25 mouse cellular contexts compared by ENCODE assay signal in the genomic region with DNA sequence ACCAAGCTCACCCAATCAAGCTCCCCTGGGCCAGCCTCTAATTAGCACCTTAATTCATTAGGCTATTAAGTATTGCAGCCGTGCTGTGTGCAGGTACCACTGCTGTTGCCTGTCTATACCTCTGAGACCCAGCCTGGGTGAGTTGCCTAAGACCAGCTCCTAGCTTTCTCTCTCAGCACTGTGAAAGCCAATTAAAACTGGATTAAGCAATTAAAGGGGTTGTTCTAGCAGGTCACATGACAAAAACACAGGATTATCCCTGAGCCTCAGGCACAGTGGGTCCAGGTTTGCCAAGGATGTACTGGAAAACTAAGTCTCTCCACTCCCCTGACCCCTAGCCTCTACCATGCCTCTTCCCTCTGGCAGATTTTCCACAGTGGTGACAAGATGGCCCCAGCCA. TPM values are rescaled to one million over a fixed set of nuclear protein-coding genes. Genes with fewer than 3 reads are reported as not detected.
DNase-seq lines count a peak whose midpoint lies in the region; ATAC-seq lines count a peak whose summit lies in the region.
"Had no signal": no experiment of that assay in that cellular context is flagged by ENCODE, and none has a peak within 500 bp of the region (broad histone marks: within the 10 kb centered on the region; RNA-seq: fewer than 3 reads in every experiment).

No protein-coding gene starts in this region.

- H3K9me3 ChIP-seq in embryonic facial prominence, embryonic 14.5 days (ENCODE audit: control insufficient read depth, low read length): no peaks in the 10 kb centered on the region
- H3K9me3 ChIP-seq in embryonic facial prominence, embryonic 10.5 days: no peaks in the 10 kb centered on the region
- no peaks in the 10 kb centered on the region for H3K9me3 ChIP-seq in hindbrain, embryonic 16.5 days (ENCODE audit: control insufficient read depth, low read length)
- no peaks in the 10 kb centered on the region for H3K9me3 ChIP-seq in hindbrain, embryonic 12.5 days (replicated peaks)
- H3K9me3 ChIP-seq: embryonic facial prominence, embryonic 13.5 days; forebrain, embryonic 13.5 days; heart, embryonic 12.5 days; heart, embryonic 15.5 days; hindbrain, embryonic 10.5 days had no signal

- H3K36me3 ChIP-seq in embryonic facial prominence, embryonic 14.5 days (ENCODE audit: control insufficient read depth, insufficient read depth, low read length): no peaks in the 10 kb centered on the region
- no peaks in the 10 kb centered on the region for H3K36me3 ChIP-seq in embryonic facial prominence, embryonic 10.5 days (replicated peaks)
- no peaks in the 10 kb centered on the region for H3K36me3 ChIP-seq in hindbrain, embryonic 16.5 days (ENCODE audit: control insufficient read depth, insufficient read depth, low read length)
- no peaks in the 10 kb centered on the region for H3K36me3 ChIP-seq in hindbrain, embryonic 12.5 days
- H3K36me3 ChIP-seq: embryonic facial prominence, embryonic 13.5 days; heart, embryonic 12.5 days; heart, embryonic 15.5 days; hindbrain, embryonic 10.5 days had no signal

- H3K4me1 ChIP-seq in embryonic facial prominence, embryonic 14.5 days (ENCODE audit: control insufficient read depth, insufficient read depth, low read length): 0 out of 2 replicates have a peak, but pooled peaks cover 2% of the 10 kb centered on the region
- peaks cover 11% of the 10 kb centered on the region for H3K4me1 ChIP-seq in embryonic facial prominence, embryonic 10.5 days
- peaks cover under 1% of the 10 kb centered on the region for H3K4me1 ChIP-seq in hindbrain, embryonic 16.5 days (ENCODE audit: control insufficient read depth, insufficient read depth, low read depth, low read length)
- peaks cover 1% of the 10 kb centered on the region for H3K4me1 ChIP-seq in hindbrain, embryonic 12.5 days

- DNase-seq in embryonic facial prominence, embryonic 14.5 days (ENCODE audit: low spot score): no peak
- no peak for DNase-seq in embryonic facial prominence, embryonic 10.5 days (ENCODE audit: low spot score)
- peak; percentile 86 for DNase-seq in gonadal fat pad, adult 2 months (ENCODE audit: low read depth)
- DNase-seq in frontal cortex, postnatal 25 days (ENCODE audit: low spot score in 2 of 2): no peak
- no peak for DNase-seq in lung, postnatal 25 days (ENCODE audit: low spot score)
- DNase-seq: adrenal gland, postnatal 10 days; adrenal gland, postnatal 36 days; cerebellum, adult 11 months; cerebellum, adult 2 months; cerebellum, adult 9-11 months; cerebellum, postnatal 25 days; gastrocnemius, postnatal 10 days; gastrocnemius, postnatal 36 days; heart, adult 11 months; heart, postnatal 10 days; heart, postnatal 36 days had no signal

- peak; percentile 60; the same call in 1 of the 2 replicates for ATAC-seq in embryonic facial prominence, embryonic 14.5 days (ENCODE audit: low read depth)
- 0 out of 2 replicates have a peak, but pooled peaks have one; percentile 30 for ATAC-seq in hindbrain, embryonic 16.5 days
- no peak for ATAC-seq in hindbrain, embryonic 12.5 days (ENCODE audit: low FRiP score)
- ATAC-seq: forebrain, embryonic 13.5 days; intestine, postnatal 0 days had no signal

- peaks cover 3% of the 10 kb centered on the region; the same call in 1 of the 2 replicates for H3K27me3 ChIP-seq in embryonic facial prominence, embryonic 14.5 days (replicated peaks; ENCODE audit: control insufficient read depth, insufficient read depth, low read length)
- H3K27me3 ChIP-seq in embryonic facial prominence, embryonic 10.5 days (replicated peaks; ENCODE audit: low read depth, poor library complexity, severe bottlenecking): peaks cover 24% of the 10 kb centered on the region
- H3K27me3 ChIP-seq in hindbrain, embryonic 16.5 days (replicated peaks; ENCODE audit: control insufficient read depth, insufficient read depth, low read length): peaks cover 2% of the 10 kb centered on the region; the same call in 1 of the 2 replicates
- H3K27me3 ChIP-seq in hindbrain, embryonic 12.5 days: peaks cover 13% of the 10 kb centered on the region

- H3K4me3 ChIP-seq in embryonic facial prominence, embryonic 14.5 days (ENCODE audit: low read depth, low read length): no peak overlapping the region
- no peak overlapping the region for H3K4me3 ChIP-seq in embryonic facial prominence, embryonic 10.5 days
- H3K4me3 ChIP-seq in hindbrain, embryonic 16.5 days (ENCODE audit: low read length): no peak overlapping the region
- H3K4me3 ChIP-seq in hindbrain, embryonic 12.5 days: no peak overlapping the region
- H3K4me3 ChIP-seq: embryonic facial prominence, embryonic 13.5 days; forebrain, embryonic 13.5 days; heart, embryonic 12.5 days; heart, embryonic 15.5 days; hindbrain, embryonic 10.5 days had no signal

- no peak overlapping the region for H3K9ac ChIP-seq in embryonic facial prominence, embryonic 14.5 days (ENCODE audit: low read depth, low read length)
- H3K9ac ChIP-seq in hindbrain, embryonic 16.5 days (ENCODE audit: low read depth, low read length): no peak overlapping the region
- H3K9ac ChIP-seq in hindbrain, embryonic 12.5 days: no peak overlapping the region
- H3K9ac ChIP-seq: embryonic facial prominence, embryonic 13.5 days; forebrain, embryonic 13.5 days; heart, embryonic 12.5 days; heart, embryonic 15.5 days; hindbrain, embryonic 14.5 days had no signal

- no peak overlapping the region for H3K27ac ChIP-seq in embryonic facial prominence, embryonic 14.5 days (replicated peaks; ENCODE audit: low read depth, low read length)
- no peak overlapping the region for H3K27ac ChIP-seq in embryonic facial prominence, embryonic 10.5 days (replicated peaks)
- H3K27ac ChIP-seq in hindbrain, embryonic 16.5 days (ENCODE audit: low read depth, low read length): no peak overlapping the region
- no peak overlapping the region for H3K27ac ChIP-seq in hindbrain, embryonic 12.5 days
- H3K27ac ChIP-seq: embryonic facial prominence, embryonic 13.5 days; forebrain, embryonic 13.5 days; heart, embryonic 15.5 days; hindbrain, embryonic 10.5 days; hindbrain, embryonic 14.5 days had no signal

- H3K4me2 ChIP-seq in embryonic facial prominence, embryonic 14.5 days (ENCODE audit: low read depth, low read length): no peak overlapping the region
- no peak overlapping the region for H3K4me2 ChIP-seq in hindbrain, embryonic 16.5 days (ENCODE audit: low read length)
- H3K4me2 ChIP-seq in hindbrain, embryonic 12.5 days (replicated peaks): no peak overlapping the region
- H3K4me2 ChIP-seq: embryonic facial prominence, embryonic 13.5 days; forebrain, embryonic 13.5 days; heart, embryonic 12.5 days; heart, embryonic 15.5 days; hindbrain, embryonic 14.5 days had no signal

- 69% methylated on average over 1 of the region's 1 CpGs for WGBS in embryonic facial prominence, embryonic 14.5 days
- 57% methylated on average over 1 of the region's 1 CpGs for WGBS in embryonic facial prominence, embryonic 10.5 days
- 69% methylated on average over 1 of the region's 1 CpGs for WGBS in hindbrain, embryonic 16.5 days
- 90% methylated on average over 1 of the region's 1 CpGs for WGBS in hindbrain, embryonic 12.5 days

RNA-seq across cellular contexts. Expression of a gene that starts 44.3 kb away (rescaled TPM):
- 6.8 and 8.3 TPM in 2 replicates for polyA plus RNA-seq in embryonic facial prominence, embryonic 14.5 days (2014; fragmentation: Nextera tagmentation; extraction: Ambion mirVana)
- polyA plus RNA-seq in embryonic facial prominence, embryonic 10.5 days (2016; fragmentation: Nextera tagmentation; extraction: Ambion mirVana): 13.6 and 16.7 TPM in 2 replicates
- 7.5 and 8.9 TPM in 2 replicates for polyA plus RNA-seq in hindbrain, embryonic 16.5 days (2015; fragmentation: Nextera tagmentation; extraction: Ambion mirVana)
- polyA plus RNA-seq in hindbrain, embryonic 12.5 days (2016; fragmentation: Nextera tagmentation; extraction: Ambion mirVana): 10.4 and 11.8 TPM in 2 replicates
- 4.5 and 5.4 TPM in 2 replicates for polyA plus RNA-seq in gonadal fat pad, adult 2 months (2012; rRNA removed)

RNA-seq across cellular contexts. Expression of a gene that starts 52.3 kb away (rescaled TPM):
- 3.7 and 4.2 TPM in 2 replicates for polyA plus RNA-seq in embryonic facial prominence, embryonic 14.5 days (2014; fragmentation: Nextera tagmentation; extraction: Ambion mirVana)
- 2.5 and 3.1 TPM in 2 replicates for polyA plus RNA-seq in embryonic facial prominence, embryonic 10.5 days (2016; fragmentation: Nextera tagmentation; extraction: Ambion mirVana)
- polyA plus RNA-seq in hindbrain, embryonic 16.5 days (2015; fragmentation: Nextera tagmentation; extraction: Ambion mirVana): 4.5 and 5.5 TPM in 2 replicates
- 2.7 and 3.1 TPM in 2 replicates for polyA plus RNA-seq in hindbrain, embryonic 12.5 days (2016; fragmentation: Nextera tagmentation; extraction: Ambion mirVana)
- 10.7 and 12.5 TPM in 2 replicates for polyA plus RNA-seq in gonadal fat pad, adult 2 months (2012; rRNA removed)
